Mouse (Mus musculus) right cerebral cortex, postnatal 36 days (tissue): Measurements from ENCODE around the gene Cpsf7.
A peak's percentile ranks its signal among the peaks of the same experiment; 100 is the strongest.
"Not testable (repeated sequence)": the region's sequence is repeated elsewhere in the genome, so short reads cannot be mapped to it uniquely, and the experiment has no call there.

Experiments used
- DNase-seq, 2 experiments: peaks; one replicate each; pipeline ENCODE4 v3.0.0; 2022; ENCODE audit warnings: low spot score in 2 of 2, mixed read lengths in 1 of 2

Gene Cpsf7

GRCm38 (mm10) chr19:10525106-10525901 is at the start of gene Cpsf7:
TSS of gene Cpsf7 (plus strand) at chr19:10525266.
- peak; percentile 88 to 91 for DNase-seq

GRCm38 (mm10) chr19:10479541-10479940 is 45.5 kb upstream of the Cpsf7 start:
- no peak for DNase-seq

DNA sequence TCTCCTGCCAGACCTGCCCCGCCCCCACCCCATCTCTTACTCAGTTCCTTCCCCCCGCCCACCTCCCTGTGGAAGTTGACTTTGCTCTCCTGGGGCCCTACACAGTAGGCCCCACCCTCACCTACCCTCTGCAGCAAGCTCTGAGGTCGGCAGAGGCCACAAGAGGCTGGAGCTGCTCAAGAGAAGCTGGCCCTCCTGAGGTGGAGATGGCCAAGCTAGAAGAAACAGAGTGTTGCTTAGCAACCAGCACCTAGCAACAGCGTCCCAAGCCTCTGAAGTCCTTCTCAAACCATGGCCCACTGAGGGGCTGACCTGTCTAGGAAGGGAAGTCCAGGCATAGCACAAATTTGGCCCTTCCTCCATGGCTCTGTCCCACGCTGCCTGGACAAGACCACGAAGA is 42.4 kb upstream of the Cpsf7 start, which contains the start of gene Ppp1r32:
Ppp1r32 (minus strand) TSS at position 226 of the 400 bp plus-strand sequence.
- no peak for DNase-seq

GRCm38 (mm10) chr19:10486264-10486738 is 38.8 kb upstream of the Cpsf7 start:
- peak in 1 of 2 experiments; percentile 57 for DNase-seq

GRCm38 (mm10) chr19:10495670-10496069 is 29.4 kb upstream of the Cpsf7 start:
- no peak for DNase-seq

GRCm38 (mm10) chr19:10496976-10497375 is 28.1 kb upstream of the Cpsf7 start:
- no peak for DNase-seq

DNA sequence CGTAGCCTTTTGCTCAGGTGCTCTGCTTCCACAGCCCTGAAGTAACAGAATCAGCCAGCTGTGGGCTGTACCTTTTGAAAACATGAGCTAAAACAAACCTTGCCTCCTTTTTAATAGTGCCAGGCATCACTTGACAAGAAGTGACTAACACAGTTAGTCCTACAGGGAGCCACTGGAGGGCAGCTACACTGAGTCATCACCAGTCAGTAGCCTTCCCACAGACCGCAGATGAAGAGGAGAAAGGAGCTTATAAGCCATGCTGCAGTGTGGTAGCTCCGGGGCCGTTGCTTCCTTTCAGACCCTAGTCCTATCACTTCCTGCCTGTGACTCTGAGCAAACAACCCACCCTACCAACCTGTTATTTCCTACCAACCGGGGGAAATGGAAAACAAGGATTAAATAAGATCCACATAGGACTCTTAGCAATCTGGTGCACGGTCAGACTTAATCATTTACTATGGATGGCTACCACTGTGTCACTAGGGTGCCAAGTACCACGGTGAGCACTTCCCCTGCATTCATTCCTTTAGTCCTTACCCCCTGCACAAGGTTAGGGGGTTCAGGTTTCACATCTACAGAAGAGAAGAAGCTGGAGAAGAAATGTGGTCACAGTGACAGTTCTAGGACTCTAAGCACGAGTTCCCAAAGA is 27.4 kb upstream of the Cpsf7 start:
- no peak for DNase-seq

DNA sequence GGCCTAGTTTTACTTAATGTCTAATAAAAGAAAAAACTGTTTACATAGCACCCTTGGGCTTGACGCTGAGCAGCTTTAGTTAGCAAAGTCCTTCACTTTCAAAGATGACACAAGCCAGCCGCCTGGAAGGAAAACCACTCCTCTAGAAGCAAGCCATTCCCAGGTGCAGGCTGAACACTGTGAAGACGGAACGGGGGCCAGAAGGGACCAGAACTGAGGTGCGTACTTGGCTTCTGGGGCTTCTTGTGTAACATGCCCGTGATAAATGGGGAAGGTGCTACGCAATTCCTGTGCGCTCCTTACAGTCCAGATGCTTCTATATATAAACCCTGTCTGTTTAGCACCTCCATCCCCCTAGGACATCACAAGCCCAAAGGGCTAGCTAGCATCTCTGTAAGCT is 24.5 kb upstream of the Cpsf7 start:
- no peak for DNase-seq

- DNase-seq: no peak
These were observed 22.5 kb upstream of the Cpsf7 start for GRCm38 (mm10) chr19:10502571-10502970.

- DNase-seq: no peak
These were observed 14.2 kb upstream of the Cpsf7 start for GRCm38 (mm10) chr19:10510759-10511330.

DNA sequence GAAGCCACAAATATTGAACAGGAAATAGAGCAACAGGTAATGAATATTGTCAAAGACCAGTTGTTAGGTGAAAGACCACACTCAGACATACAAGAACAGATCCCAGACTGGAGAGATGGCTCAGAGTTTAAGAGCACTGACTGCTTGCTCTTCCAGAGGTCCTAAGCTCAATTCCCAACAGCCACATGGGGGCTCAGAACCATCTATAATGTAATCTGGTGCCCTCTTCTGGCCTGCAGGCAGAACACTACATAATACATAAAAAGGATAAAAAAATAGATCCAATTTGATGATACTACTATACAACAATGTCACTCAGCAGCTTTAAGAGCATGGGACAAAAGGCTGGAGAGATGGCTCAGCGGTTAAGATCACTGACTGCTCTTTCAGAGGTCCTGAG is 4.7 kb upstream of the Cpsf7 start:
- DNase-seq: no peak

DNA sequence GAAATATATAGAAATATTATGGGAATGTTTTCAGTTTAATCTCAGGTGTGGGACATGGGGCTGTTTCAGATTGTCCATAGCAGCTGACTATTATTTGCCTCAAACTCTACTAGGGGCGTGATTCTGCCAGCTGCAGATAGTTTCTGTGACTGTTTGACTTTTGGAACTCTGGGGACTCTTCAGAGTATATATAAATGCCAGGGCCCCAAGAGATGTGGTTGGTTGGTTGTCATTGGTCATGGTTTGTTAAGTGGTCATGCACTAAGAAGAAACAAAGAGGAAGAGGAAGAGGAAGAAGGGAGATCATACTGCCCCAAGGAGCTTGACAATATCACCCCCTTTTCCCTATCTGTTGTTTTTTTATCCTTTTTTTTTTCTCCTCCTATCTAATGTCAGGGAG is 3.1 kb upstream of the Cpsf7 start:
- DNase-seq: no peak

- no peak for DNase-seq
These were observed 1.5 kb upstream of the Cpsf7 start for GRCm38 (mm10) chr19:10523483-10524080.

DNA sequence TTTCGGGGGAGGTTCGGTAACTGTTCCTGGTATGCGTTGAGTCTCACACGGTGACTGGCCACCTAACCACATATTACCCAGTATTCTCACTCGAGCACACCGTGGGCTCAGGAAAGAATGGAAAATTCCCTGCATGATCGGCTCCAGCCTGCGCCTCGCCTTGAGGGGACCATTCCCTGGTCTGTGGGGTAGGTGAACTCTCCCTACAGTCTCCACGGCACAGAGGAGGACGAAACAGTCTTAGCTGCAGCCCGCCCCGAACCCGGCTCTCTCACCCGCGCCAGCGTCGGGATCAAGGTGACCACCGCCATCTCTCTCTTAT is 321 bp upstream of the Cpsf7 start:
- no peak for DNase-seq

DNA sequence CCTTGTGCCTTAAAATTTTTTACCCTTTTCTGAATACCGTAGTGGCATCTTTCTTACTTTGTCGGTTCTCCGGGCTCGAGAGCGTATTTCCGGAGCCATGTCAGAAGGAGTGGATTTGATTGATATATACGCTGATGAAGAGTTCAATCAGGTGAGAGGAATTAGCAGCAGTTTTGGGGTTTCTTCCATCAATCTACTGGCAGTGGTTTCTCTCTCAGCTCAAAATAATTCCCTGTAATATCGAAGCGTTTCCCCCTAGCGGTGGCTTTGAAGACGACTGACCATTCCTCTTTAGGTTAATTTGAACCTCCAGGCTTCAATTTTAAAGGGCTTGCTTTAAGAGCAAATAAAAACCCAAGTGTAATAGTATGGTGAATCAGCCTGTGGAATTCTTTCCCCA is 844 bp downstream of the Cpsf7 start, which contains the start of gene Sdhaf2:
Sdhaf2 (minus strand) TSS at position 233 of the 400 bp plus-strand sequence.
- DNase-seq: no peak

- DNase-seq: no peak
These were observed 5.0 kb downstream of the Cpsf7 start for GRCm38 (mm10) chr19:10530082-10530481.

GRCm38 (mm10) chr19:10539454-10539853 is 14.4 kb downstream of the Cpsf7 start:
- DNase-seq: no peak

GRCm38 (mm10) chr19:10555624-10556510 is 30.8 kb downstream of the Cpsf7 start, which contains the start of gene Tmem216:
TSS of gene Tmem216 (minus strand) at chr19:10556238.
- peak; percentile 81 to 82 for DNase-seq

- DNase-seq: no peak
These were observed 31.9 kb downstream of the Cpsf7 start for GRCm38 (mm10) chr19:10557001-10557400.

DNA sequence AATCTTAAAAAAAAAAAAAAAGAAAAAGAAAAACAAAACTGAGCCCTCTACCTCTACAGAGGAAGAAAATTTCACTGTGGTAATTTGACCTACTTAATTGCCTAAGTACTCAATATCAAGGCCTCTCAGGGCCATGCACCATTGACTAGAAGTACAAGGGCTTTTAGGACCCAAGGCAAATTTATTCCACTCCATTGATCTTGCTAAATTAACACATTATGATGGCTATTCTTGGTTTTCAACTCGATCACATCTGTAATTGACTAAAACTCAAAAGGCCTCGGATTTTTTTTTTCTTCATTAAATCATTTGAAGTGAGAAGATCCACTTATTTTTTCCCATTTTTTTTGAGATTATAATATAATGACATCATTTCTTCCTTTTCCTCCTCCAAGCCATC is 32.4 kb downstream of the Cpsf7 start:
- no peak for DNase-seq

- not testable (repeated sequence) for DNase-seq
These were observed 32.8 kb downstream of the Cpsf7 start for GRCm38 (mm10) chr19:10557837-10558375.
